Mouse (Mus musculus) gastrocnemius, postnatal 4 days (tissue): ENCODE measurements around the gene Tmem82. TPM values are rescaled to one million over a fixed set of nuclear protein-coding genes. Genes with fewer than 3 reads are reported as not detected.

Source experiments
- DNase-seq, 2 experiments: peaks; one replicate each; pipeline ENCODE4 v3.0.0; 2021 to 2022; ENCODE audit warnings: low spot score in 2 of 2, mixed read lengths in 2 of 2
- long read RNA-seq, 2 experiments: library from polyadenylated mRNA; stranded (forward); transcript quantifications; one replicate each; pipeline ENCODE4 v2.0.0; 2021
- total RNA-seq, 2 experiments: library from RNA; stranded (reverse); gene quantifications; 2 replicates each; pipeline ENCODE4 v1.2.3; 2021

Tmem82 gene
- total RNA-seq, result 1 to 10 TPM; 3.5 to 4.3 TPM
- long read RNA-seq, experiment 1, result 0 reads
- long read RNA-seq, experiment 2, partial matches to known transcripts, result 0 of 1 reads
- long read RNA-seq, experiment 2, other reads (novel, unspliced or antisense), result 0 of 1 reads

DNA sequence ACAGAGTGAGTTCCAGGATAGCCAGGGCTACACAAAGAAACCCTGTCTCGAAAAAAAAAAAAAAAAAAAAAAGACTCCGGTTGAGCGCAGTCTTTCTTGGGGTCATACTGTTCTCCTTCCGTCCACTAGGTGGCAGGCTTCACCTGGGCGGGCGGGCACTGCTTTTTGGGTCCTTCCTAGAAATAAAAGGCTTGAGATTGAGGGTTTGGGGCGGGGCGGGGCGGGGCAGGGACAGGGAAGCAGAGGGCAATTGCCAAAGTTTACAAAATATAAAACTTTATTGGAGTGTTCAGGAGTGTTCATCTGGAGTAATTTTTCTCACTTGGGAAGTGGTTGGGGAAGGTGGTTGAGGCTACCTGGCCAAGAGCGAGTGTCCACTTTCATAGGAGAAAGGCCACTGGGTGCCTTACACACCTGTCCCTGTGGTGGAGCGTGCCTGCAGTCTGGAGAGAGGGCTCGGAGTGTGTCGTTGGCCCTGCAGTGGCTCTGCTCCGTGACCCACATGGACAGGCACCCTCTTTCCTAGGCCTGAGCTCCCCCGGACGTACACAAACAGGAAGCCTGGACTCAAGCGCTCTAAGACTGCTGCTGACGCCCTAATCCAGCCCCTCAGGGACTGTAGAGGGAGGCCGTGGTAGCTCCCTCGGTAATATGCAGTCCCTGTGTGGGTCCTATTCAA is at the start of gene Tmem82:
TSS of gene Tmem82 (minus strand) at position 69 of the 679 bp plus-strand sequence.
- peak in 1 of 2 experiments; percentile 62 for DNase-seq

DNA sequence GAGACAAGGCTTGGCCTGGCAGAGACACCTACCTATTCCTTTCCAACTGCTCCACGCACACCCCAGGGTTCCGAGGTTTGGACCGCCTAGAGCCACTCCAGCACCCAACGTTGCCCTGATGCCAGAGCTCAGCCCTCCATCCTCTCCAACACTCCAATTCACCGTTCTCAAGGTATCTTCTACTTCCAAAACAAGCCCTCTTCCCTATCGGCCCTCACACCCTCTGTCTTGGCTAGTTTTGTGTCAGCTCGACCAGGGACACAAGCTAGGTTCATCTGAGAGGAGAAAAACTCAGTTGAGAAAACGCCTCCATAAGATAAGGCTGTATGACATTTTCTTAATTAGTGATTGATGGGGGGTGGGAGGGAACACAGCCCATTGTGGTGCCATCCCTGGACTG is 46.4 kb upstream of the Tmem82 start, which contains the start of gene Plekhm2:
TSS of gene Plekhm2 (minus strand) at position 101 of the 400 bp plus-strand sequence.
- no peak for DNase-seq

DNA sequence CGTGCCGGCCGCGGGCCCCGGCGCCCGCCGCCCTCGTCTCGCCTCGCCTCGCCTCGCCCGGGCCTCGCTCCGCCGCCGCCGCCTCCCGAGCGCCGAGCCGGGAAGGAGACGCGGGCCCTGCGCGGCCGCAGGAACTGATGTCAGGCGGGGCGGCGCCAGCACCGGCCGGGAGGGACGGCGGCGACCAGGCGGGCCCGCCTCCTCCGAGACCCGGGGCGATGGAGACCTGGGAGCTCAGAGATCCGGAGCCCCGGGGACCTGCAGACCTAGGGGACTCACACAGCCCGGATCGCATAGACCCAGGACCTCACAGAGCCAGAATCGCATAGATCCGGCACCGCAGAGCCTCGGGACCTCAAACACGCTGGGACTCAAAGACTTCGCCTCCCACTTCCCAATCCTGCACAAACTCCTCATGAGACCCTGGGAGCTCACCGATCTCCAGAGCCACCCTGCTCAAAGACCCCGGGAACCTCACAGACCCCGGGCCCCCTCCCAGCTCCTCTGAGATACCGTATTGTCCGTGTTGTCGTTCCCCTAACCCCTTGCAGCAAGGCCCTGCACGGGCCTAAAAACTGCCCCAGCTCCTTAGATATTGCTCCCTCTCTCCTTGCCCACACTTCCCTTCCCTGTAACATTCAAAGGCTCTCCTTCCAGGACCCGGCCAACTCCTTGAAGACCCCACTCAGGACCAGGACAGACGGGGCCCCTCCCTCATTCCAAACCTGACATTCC is 45.7 kb upstream of the Tmem82 start:
- DNase-seq, result peak; percentile 70 to 81

GRCm38 (mm10) chr4:141663122-141663931 is 44.9 kb upstream of the Tmem82 start:
- DNase-seq, result peak in 1 of 2 experiments; percentile 50

DNA sequence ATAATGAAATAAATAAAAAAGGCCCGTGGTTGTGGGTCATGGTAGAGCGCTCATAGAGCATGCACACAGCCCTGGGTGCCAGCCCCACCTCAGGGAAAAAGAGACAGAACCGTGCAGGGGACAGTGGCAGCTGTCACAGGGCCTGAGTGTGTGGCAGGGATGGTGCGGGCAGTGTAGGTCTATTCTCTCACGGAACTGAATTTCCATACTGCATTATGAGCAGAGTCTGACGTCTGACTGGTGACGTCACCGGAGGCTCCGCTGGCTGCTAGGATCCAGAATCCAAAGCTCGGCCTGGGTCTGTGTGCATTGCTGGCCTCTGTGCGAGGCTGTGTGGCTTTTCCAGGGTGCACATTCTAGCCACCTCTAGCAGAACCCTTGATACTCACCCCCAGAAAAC is 42.5 kb upstream of the Tmem82 start:
- DNase-seq, result no peak

- DNase-seq, result no peak
Measured at GRCm38 (mm10) chr4:141659739-141660138, 41.3 kb upstream of the Tmem82 start.

DNA sequence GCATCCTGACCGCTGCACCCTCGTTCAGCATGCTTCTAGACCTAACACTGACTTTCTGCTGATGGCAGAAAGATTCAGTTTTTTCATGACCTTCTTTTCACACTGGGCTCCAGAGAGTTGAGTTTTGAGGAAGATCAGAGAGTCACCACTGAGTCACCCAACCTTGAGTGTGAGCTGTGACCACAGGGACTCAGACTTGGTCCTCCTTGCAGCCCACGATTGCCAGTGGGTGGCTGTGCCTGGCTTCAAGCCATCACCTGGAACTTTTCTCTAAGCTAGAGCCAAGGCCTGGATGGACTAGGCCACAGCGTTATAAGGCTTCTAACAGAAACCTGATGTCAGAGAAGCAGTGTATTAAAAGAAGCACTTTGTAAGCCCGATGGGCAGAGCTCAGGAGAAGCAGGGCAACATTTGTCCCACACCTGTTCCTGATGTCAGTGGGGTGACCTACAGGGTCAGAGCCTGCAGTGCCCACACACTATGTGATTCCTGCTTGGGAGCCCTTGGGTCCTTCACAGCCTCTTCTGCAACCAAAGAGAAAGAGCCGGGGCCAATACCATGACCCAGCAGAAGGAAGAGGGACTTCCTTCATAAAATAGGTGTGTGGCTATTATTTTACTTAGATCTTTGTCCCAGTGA is 40.5 kb upstream of the Tmem82 start:
- DNase-seq, result no peak

- DNase-seq, result no peak
Measured at GRCm38 (mm10) chr4:141656932-141657331, 38.5 kb upstream of the Tmem82 start.

- no peak for DNase-seq
Measured at GRCm38 (mm10) chr4:141655908-141656608, 37.6 kb upstream of the Tmem82 start.

DNA sequence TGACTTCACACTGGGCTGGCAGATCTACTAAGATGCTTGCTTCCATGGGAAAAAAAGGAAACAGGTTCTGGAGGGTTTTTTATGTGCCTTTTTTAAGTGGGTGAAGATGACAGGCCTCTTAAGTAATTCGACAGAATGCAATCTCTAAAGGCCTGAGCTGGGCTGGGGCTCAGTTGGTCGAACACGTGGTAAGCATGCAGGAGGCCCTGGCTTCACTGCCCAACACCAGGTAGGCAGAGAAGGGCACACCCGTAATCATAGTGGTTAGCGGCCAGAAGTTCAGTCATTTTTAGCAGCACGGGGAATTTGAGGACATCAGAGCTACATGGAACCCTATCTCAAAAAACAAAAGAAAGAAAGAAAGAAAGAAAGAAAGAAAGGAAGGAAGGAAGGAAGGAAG is 36.1 kb upstream of the Tmem82 start:
- DNase-seq, result no peak

- no peak for DNase-seq
Measured at GRCm38 (mm10) chr4:141653813-141654212, 35.4 kb upstream of the Tmem82 start.

DNA sequence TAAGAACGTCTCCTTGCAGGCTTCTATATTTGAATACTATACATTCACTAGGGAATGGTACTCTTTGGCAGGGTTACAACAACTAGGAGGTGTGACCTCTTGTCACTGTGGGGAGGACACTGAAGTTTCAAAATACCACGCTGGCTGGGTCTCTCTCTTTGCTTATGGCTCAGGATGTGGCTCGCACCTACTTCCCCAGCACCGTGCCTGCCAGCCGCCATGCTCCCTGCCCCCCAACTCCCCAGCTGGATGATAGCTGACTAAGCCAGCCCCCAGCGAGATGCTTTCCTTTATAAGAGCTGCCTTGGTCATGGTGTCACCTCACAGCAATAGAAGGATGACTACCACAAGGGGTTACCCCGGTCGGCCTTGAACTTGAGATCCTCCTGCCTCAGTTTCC is 34.6 kb upstream of the Tmem82 start:
- no peak for DNase-seq

GRCm38 (mm10) chr4:141651944-141652343 is 33.5 kb upstream of the Tmem82 start:
- DNase-seq, result no peak

DNA sequence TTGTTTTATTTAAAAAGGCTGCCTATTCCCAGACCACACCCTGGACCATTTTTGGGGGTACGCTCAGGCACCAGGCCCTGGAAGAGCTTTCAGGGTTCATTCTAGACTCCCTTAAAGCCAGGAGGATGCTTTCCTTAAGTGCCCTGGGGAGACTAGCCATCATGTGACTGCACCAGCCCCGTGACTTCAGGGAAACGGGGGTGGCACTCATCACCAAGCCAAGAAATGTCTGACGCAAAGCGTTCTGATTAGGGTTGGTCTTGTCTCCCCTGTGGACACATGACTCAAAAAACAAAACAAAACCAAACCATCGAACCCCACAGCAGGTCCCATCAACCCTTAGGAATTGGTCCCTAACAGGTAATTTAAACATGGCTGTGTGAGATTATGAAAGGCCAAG is 32.9 kb upstream of the Tmem82 start:
- DNase-seq, result no peak

DNA sequence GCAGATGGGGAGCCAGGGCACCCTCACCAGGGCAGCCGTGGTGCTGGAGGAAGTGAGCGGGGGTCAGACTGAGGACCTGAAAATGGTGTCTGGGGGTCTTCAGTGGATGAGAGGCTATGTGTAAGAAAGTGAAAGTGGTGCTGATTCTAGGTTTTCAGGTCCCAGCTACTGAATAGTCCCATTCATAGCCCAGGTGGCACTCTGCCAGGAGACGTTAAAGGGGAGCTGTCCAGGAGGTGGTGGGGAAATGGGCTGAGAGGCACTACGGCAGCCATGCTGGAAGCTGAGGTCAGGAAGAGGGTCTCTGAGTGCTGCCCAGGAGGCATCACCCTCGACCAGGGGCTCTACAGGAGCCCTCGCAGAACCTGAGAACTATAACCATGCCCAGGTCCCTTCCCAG is 30.8 kb upstream of the Tmem82 start:
- DNase-seq, result no peak

- DNase-seq, result no peak
Measured at GRCm38 (mm10) chr4:141648262-141648661, 29.8 kb upstream of the Tmem82 start.

GRCm38 (mm10) chr4:141647187-141647586 is 28.8 kb upstream of the Tmem82 start:
- DNase-seq, result no peak

- DNase-seq, result no peak
Measured at GRCm38 (mm10) chr4:141645988-141646387, 27.6 kb upstream of the Tmem82 start.

DNA sequence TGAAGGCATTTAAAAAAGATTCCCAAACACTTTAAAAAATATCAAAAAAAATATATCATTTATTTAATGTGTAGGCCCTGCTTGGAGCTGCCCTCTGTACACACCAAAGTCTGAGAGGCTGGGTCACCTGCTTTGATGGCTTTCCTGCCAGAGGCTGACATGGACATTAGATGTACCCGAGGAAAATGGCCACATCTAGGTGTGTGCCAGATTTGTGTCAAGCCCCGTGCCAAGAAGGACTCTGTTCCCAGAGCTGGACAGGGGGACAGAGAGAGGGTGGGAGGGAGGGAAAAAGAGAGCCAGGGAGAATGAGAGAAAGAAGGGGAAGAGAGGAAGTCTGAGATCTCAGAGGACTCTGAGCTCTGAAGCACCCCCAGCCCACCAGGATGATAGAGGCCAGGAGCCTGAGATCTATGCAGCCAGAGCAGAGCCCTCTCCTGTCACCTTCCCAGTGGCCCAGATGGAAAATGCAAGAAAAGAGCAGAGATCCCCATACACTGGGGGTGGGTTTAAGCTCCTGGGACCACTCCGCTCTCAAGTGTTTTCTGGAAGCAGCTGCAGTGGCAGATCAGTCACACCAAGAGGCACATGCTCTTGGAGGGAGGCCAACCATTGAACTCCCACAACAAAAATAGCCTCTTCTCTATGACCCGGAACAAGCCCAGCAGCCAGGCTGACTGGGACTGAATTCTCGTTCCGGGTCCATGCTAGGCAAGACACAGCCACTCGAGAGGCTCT is 24.9 kb upstream of the Tmem82 start:
- peak in 1 of 2 experiments; percentile 76 for DNase-seq
